Mouse (Mus musculus) MEL (cell line): Measurements from ENCODE around the gene Ctrb1. TPM values are rescaled to one million over a fixed set of nuclear protein-coding genes. Genes with fewer than 3 reads are reported as not detected.

Experiments
- DNase-seq: peaks from one replicate; pipeline ENCODE4 v3.0.0; 2011; ENCODE audit warnings: low read depth, low spot score
- H3K27ac ChIP-seq: 2 replicates; pipeline ENCODE4 v1.5.1; 2012; ENCODE audit warnings: low read depth, mild to moderate bottlenecking, control low read depth, low read length, moderate library complexity; ENCODE audit not compliant: control insufficient read depth
- H3K27me3 ChIP-seq, 2 experiments: fragments of 150-350 bp in 1 of 2; sonication (generic) in 1 of 2; 2 replicates each; pipeline ENCODE4 v1.6.1; 2012; ENCODE audit warnings: low read length in 2 of 2, mild to moderate bottlenecking in 2 of 2, improper control_type of control experiment in 1 of 2, moderate library complexity in 1 of 2; ENCODE audit not compliant: insufficient read depth in 2 of 2, control insufficient read depth in 1 of 2
- H3K36me3 ChIP-seq, 2 experiments: 2 replicates each; pipeline ENCODE4 v1.6.1; 2012 to 2014; ENCODE audit warnings: low read length in 2 of 2, improper control_type of control experiment in 1 of 2, inconsistent platforms in 1 of 2, mild to moderate bottlenecking in 1 of 2; ENCODE audit not compliant: insufficient read depth in 2 of 2, control insufficient read depth in 1 of 2
- H3K4me1 ChIP-seq, 2 experiments: fragments of 150-350 bp in 1 of 2; sonication (generic) in 1 of 2; 2 replicates each; pipeline ENCODE4 v1.6.1; 2012; ENCODE audit warnings: low read length in 2 of 2, improper control_type of control experiment in 1 of 2, mild to moderate bottlenecking in 1 of 2; ENCODE audit not compliant: insufficient read depth in 2 of 2, control insufficient read depth in 1 of 2
- H3K4me3 ChIP-seq, 2 experiments: fragments of 150-350 bp in 1 of 2; sonication (generic) in 1 of 2; 2 replicates each; pipeline ENCODE4 v1.5.1; 2012; ENCODE audit warnings: low read depth in 2 of 2, low read length in 2 of 2, mild to moderate bottlenecking in 2 of 2, moderate library complexity in 2 of 2, control low read depth in 1 of 2, improper control_type of control experiment in 1 of 2; ENCODE audit not compliant: control insufficient read depth in 1 of 2, insufficient read depth in 1 of 2
- H3K79me2 ChIP-seq: 2 replicates; pipeline ENCODE4 v1.6.1; 2012; ENCODE audit warnings: mild to moderate bottlenecking, low read length, moderate library complexity; ENCODE audit not compliant: control insufficient read depth, poor library complexity, insufficient read depth
- H3K9ac ChIP-seq: 2 replicates; pipeline ENCODE4 v1.6.1; 2012; ENCODE audit warnings: low read depth, mild to moderate bottlenecking, control low read depth, low read length, moderate library complexity; ENCODE audit not compliant: control insufficient read depth, poor library complexity, severe bottlenecking
- H3K9me3 ChIP-seq: fragments of 150-350 bp; sonication (generic); replicated peaks from 2 replicates; pipeline ENCODE4 v1.6.1; 2012; ENCODE audit warnings: mild to moderate bottlenecking, low read length, improper control_type of control experiment, moderate library complexity; ENCODE audit not compliant: insufficient read depth
- BHLHE40 ChIP-seq: IDR thresholded peaks from 2 replicates; pipeline ENCODE4 v1.6.1; 2012; ENCODE audit warnings: low read depth, mild to moderate bottlenecking, inconsistent platforms, low read length, improper control_type of control experiment, borderline replicate concordance
- CHD2 ChIP-seq: IDR thresholded peaks from 2 replicates; pipeline ENCODE4 v1.6.1; 2011; ENCODE audit warnings: low read length, improper control_type of control experiment
- E2F4 ChIP-seq: IDR thresholded peaks from 2 replicates; pipeline ENCODE4 v1.6.1; 2011; ENCODE audit warnings: low read depth, low read length, improper control_type of control experiment, borderline replicate concordance
- ELF1 ChIP-seq: IDR thresholded peaks from 2 replicates; pipeline ENCODE4 v1.6.1; 2014; ENCODE audit warnings: low read depth, mild to moderate bottlenecking, inconsistent platforms, low read length, improper control_type of control experiment, moderate library complexity
- GABPA ChIP-seq: IDR thresholded peaks from 2 replicates; pipeline ENCODE4 v1.6.1; 2012; ENCODE audit warnings: low read depth, mild to moderate bottlenecking, inconsistent platforms, low read length, improper control_type of control experiment, moderate library complexity
- JUND ChIP-seq: IDR thresholded peaks from 2 replicates; pipeline ENCODE4 v1.6.1; 2011; ENCODE audit warnings: low read depth, mild to moderate bottlenecking, improper control_type of control experiment, low read length
- KAT2A ChIP-seq: conservative IDR thresholded peaks from 2 replicates; pipeline ENCODE4 v1.6.1; 2012; ENCODE audit warnings: low read depth, low read length, improper control_type of control experiment, inconsistent platforms
- MAFK ChIP-seq: IDR thresholded peaks from 2 replicates; pipeline ENCODE4 v1.6.1; 2011; ENCODE audit warnings: low read depth, mild to moderate bottlenecking, low read length, improper control_type of control experiment, borderline replicate concordance
- MAZ ChIP-seq: IDR thresholded peaks from 2 replicates; pipeline ENCODE4 v1.6.1; 2012; ENCODE audit warnings: low read depth, mild to moderate bottlenecking, inconsistent platforms, low read length, improper control_type of control experiment
- MEF2A ChIP-seq: IDR thresholded peaks from 2 replicates; pipeline ENCODE4 v1.6.1; 2014; ENCODE audit warnings: low read depth, mild to moderate bottlenecking, inconsistent platforms, low read length, improper control_type of control experiment; ENCODE audit not compliant: poor library complexity, insufficient replicate concordance, severe bottlenecking; ENCODE audit errors: extremely low read depth
- MYC ChIP-seq: IDR thresholded peaks from 2 replicates; pipeline ENCODE4 v1.6.1; 2011; ENCODE audit warnings: low read depth, mild to moderate bottlenecking, low read length, improper control_type of control experiment, moderate library complexity
- POLR2A ChIP-seq, 2 experiments: IDR thresholded peaks; 2 replicates each; pipeline ENCODE4 v1.6.1; 2011 to 2012; ENCODE audit warnings: low read length in 2 of 2, mild to moderate bottlenecking in 2 of 2, control low read depth in 1 of 2, improper control_type of control experiment in 1 of 2, low read depth in 1 of 2, moderate library complexity in 1 of 2; ENCODE audit not compliant: control insufficient read depth in 1 of 2, insufficient read depth in 1 of 2, poor library complexity in 1 of 2
- RCOR1 ChIP-seq: IDR thresholded peaks from 2 replicates; pipeline ENCODE4 v1.6.1; 2012; ENCODE audit warnings: low read depth, mild to moderate bottlenecking, inconsistent platforms, low read length, improper control_type of control experiment
- TAL1 ChIP-seq: IDR thresholded peaks from 2 replicates; pipeline ENCODE4 v1.6.1; 2012; ENCODE audit warnings: mild to moderate bottlenecking, inconsistent platforms, low read length, moderate library complexity, mixed read lengths
- TBP ChIP-seq: IDR thresholded peaks from 2 replicates; pipeline ENCODE4 v1.8.0; 2011; ENCODE audit warnings: low read depth, low read length, improper control_type of control experiment
- TCF12 ChIP-seq: IDR thresholded peaks from 2 replicates; pipeline ENCODE4 v1.6.1; 2014; ENCODE audit warnings: low read depth, mild to moderate bottlenecking, inconsistent platforms, low read length, improper control_type of control experiment, moderate library complexity
- USF1 ChIP-seq: IDR thresholded peaks from 2 replicates; pipeline ENCODE4 v1.6.1; 2014; ENCODE audit warnings: low read depth, mild to moderate bottlenecking, inconsistent platforms, low read length, improper control_type of control experiment, moderate library complexity
- ZC3H11A ChIP-seq: IDR thresholded peaks from 2 replicates; pipeline ENCODE4 v1.6.1; 2012; ENCODE audit warnings: low read depth, mild to moderate bottlenecking, inconsistent platforms, low read length, improper control_type of control experiment
- ZKSCAN1 ChIP-seq: IDR thresholded peaks from 2 replicates; pipeline ENCODE4 v1.6.1; 2012; ENCODE audit warnings: low read depth, mild to moderate bottlenecking, inconsistent platforms, low read length, improper control_type of control experiment, moderate library complexity
- ZNF384 ChIP-seq: IDR thresholded peaks from 2 replicates; pipeline ENCODE4 v1.6.1; 2012; ENCODE audit warnings: low read depth, mild to moderate bottlenecking, inconsistent platforms, low read length, improper control_type of control experiment
- polyA plus RNA-seq, 2 experiments: library from polyadenylated mRNA; stranded (reverse) in 1 of 2; unstranded in 1 of 2; fragments of >175 nt in 1 of 2; fragments of >200 nt in 1 of 2; gene quantifications; 2 replicates each; pipeline versions ENCODE4 v1.2.1 to v1.2.4; 2012; ENCODE audit warnings: low replicate concordance in 2 of 2, low read depth in 1 of 2; ENCODE audit not compliant: insufficient read length in 2 of 2, insufficient read depth in 1 of 2, missing spikeins in 1 of 2
- total RNA-seq: library from RNA; depleted of rRNA; stranded (reverse); fragments of 300-350 nt; gene quantifications from 2 replicates; pipeline ENCODE4 v1.2.3, GENCODE M21; 2012

Gene Ctrb1
- total and polyA plus RNA-seq, 3 experiments = not detected

DNA sequence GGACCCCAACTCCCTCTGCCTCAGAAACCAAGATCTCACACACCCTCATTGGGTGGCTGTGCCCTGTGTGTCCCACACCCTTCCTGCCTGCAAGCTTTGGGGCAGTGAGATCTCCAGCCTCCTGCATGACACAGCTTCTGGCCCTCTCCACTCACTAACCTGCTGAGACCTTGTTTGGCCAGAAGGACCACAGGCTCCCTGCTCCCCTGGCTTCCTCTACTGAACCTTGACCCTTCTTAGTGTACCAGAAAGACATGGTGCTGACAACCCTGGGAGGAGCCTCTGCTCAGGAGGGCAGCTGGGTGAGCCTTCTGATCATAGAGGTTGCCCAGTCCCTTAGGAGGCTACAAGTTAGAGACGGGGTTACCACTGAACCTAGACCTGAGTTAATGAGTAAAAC, 18.4 kb upstream of the Ctrb1 start:
- H3K27me3 ChIP-seq = no peaks in the 10 kb centered on the region
- H3K4me1 ChIP-seq = peaks cover 3 to 13% of the 10 kb centered on the region in 2 experiments; a peak in 3 of 4 replicates
- peaks cover 0 to 8% of the 10 kb centered on the region in 2 experiments; a peak in 3 of 4 replicates for H3K36me3 ChIP-seq
- no peak overlapping the region for H3K9ac ChIP-seq
- H3K79me2 ChIP-seq = no peaks in the 10 kb centered on the region
- TF ChIP-seq TBP (no peak), TCF12 (no peak), MYC (no peak), MAFK (no peak), CHD2 (no peak), BHLHE40 (no peak), POLR2A (IDR thresholded peaks at IDR 0.05; ENCODE audit: control insufficient read depth in 1 of 2, insufficient read depth in 1 of 2, low read depth in 1 of 2, low read length in 2 of 2, poor library complexity in 1 of 2) (no peak), MEF2A (no peak), MAZ (no peak), USF1 (no peak), ZC3H11A (no peak), RCOR1 (no peak), TAL1 (no peak), ZNF384 (no peak), ELF1 (no peak), E2F4 (no peak)
- H3K9me3 ChIP-seq = no peaks in the 10 kb centered on the region
- no peak overlapping the region for H3K27ac ChIP-seq
- no peak overlapping the region for H3K4me3 ChIP-seq
- DNase-seq = no peak

- no peak overlapping the region for H3K4me3 ChIP-seq
- peaks cover 3 to 13% of the 10 kb centered on the region in 2 experiments; a peak in 3 of 4 replicates for H3K4me1 ChIP-seq
- no peaks in the 10 kb centered on the region for H3K27me3 ChIP-seq
- DNase-seq = no peak
- H3K9ac ChIP-seq = no peak overlapping the region
- H3K27ac ChIP-seq = no peak overlapping the region
- peaks cover 0 to 8% of the 10 kb centered on the region in 2 experiments; a peak in 3 of 4 replicates for H3K36me3 ChIP-seq
- H3K79me2 ChIP-seq = no peaks in the 10 kb centered on the region
- TF ChIP-seq USF1 = no peak
- TF ChIP-seq KAT2A = no peak
- TF ChIP-seq ZKSCAN1 = no peak
- TF ChIP-seq BHLHE40 = no peak
- TF ChIP-seq JUND = no peak
- no peak for TF ChIP-seq GABPA
- no peak for TF ChIP-seq RCOR1
- H3K9me3 ChIP-seq = no peaks in the 10 kb centered on the region
Measured at GRCm38 (mm10) chr8:111708265-111708664, 17.5 kb upstream of the Ctrb1 start.
